Mouse (Mus musculus): ENCODE results near the gene Arrb2.
A peak's percentile ranks its signal among the peaks of the same experiment; 100 is the strongest.
"Not testable (repeated sequence)": the region's sequence is repeated elsewhere in the genome, so short reads cannot be mapped to it uniquely, and the experiment has no call there.

The Arrb2 gene

GRCm38 (mm10) chr11:70432048-70432894 is at the start of gene Arrb2:
Gene Arrb2 (plus strand): TSS chr11:70432635.
- peak; percentile 99 for DNase-seq

- no peak for DNase-seq
Observed at GRCm38 (mm10) chr11:70384136-70384535, 48.3 kb upstream of the Arrb2 start.

GRCm38 (mm10) chr11:70387436-70387835 is 45.0 kb upstream of the Arrb2 start:
- DNase-seq: no peak

GRCm38 (mm10) chr11:70389421-70389820 is 43.0 kb upstream of the Arrb2 start:
- DNase-seq: no peak

GRCm38 (mm10) chr11:70403598-70403997 is 28.8 kb upstream of the Arrb2 start:
- no peak for DNase-seq

- peak; percentile 78 to 85 for DNase-seq
Observed at GRCm38 (mm10) chr11:70409594-70410296, 22.7 kb upstream of the Arrb2 start, which contains the start of gene Pelp1. Gene Pelp1 (minus strand): TSS chr11:70410031.

GRCm38 (mm10) chr11:70410297-70410643 is 22.2 kb upstream of the Arrb2 start:
- no peak for DNase-seq

GRCm38 (mm10) chr11:70412591-70412990 is 19.8 kb upstream of the Arrb2 start:
- DNase-seq: no peak

GRCm38 (mm10) chr11:70413961-70414360 is 18.5 kb upstream of the Arrb2 start:
- peak; percentile 76 to 80 for DNase-seq

GRCm38 (mm10) chr11:70418199-70418598 is 14.2 kb upstream of the Arrb2 start:
- no peak for DNase-seq

GRCm38 (mm10) chr11:70419486-70419885 is 12.9 kb upstream of the Arrb2 start:
- DNase-seq: no peak

GRCm38 (mm10) chr11:70426598-70426997 is 5.8 kb upstream of the Arrb2 start:
- not testable (repeated sequence) for DNase-seq

- peak; percentile 21 to 24 for DNase-seq
Observed at GRCm38 (mm10) chr11:70431574-70431973, 861 bp upstream of the Arrb2 start.

- DNase-seq: peak in 1 of 2 experiments; percentile 58
Observed at GRCm38 (mm10) chr11:70432895-70433568, 597 bp downstream of the Arrb2 start.

GRCm38 (mm10) chr11:70433569-70433943 is 1.1 kb downstream of the Arrb2 start:
- DNase-seq: no peak

- DNase-seq: no peak
Observed at GRCm38 (mm10) chr11:70433951-70434350, 1.5 kb downstream of the Arrb2 start.

- no peak for DNase-seq
Observed at GRCm38 (mm10) chr11:70435476-70435875, 3.0 kb downstream of the Arrb2 start.

GRCm38 (mm10) chr11:70437426-70437825 is 5.0 kb downstream of the Arrb2 start:
- no peak for DNase-seq

GRCm38 (mm10) chr11:70438728-70439374 is 6.4 kb downstream of the Arrb2 start:
- no peak for DNase-seq

GRCm38 (mm10) chr11:70440637-70441036 is 8.2 kb downstream of the Arrb2 start:
- DNase-seq: no peak

GRCm38 (mm10) chr11:70441882-70442281 is 9.4 kb downstream of the Arrb2 start:
- DNase-seq: no peak

GRCm38 (mm10) chr11:70443964-70444363 is 11.5 kb downstream of the Arrb2 start:
- DNase-seq: no peak

- DNase-seq: no peak
Observed at GRCm38 (mm10) chr11:70444667-70445066, 12.2 kb downstream of the Arrb2 start.

Measured in cerebellum, adult 18-20 months (tissue).